Mouse (Mus musculus): Measurements from ENCODE around the gene Filip1l.

- TF ChIP-seq POLR2A (IDR thresholded peaks at IDR 0.05; ENCODE audit: borderline replicate concordance, control insufficient read depth, low read depth, low read length) (no peak), CTCF (IDR thresholded peaks at IDR 0.05; ENCODE audit: control insufficient read depth, insufficient read depth, low read length) (no peak)
Observed at GRCm38 (mm10) chr16:57558258-57558657, 205.4 kb downstream of the Filip1l start.
